Mouse (Mus musculus) heart, postnatal 0 days (tissue): ENCODE results near the gene Gm42906. TPM values are rescaled to one million over a fixed set of nuclear protein-coding genes. Genes with fewer than 3 reads are reported as not detected.

Source experiments
- ATAC-seq: fragments of 200-750 bp; cut with Nextera tagmentation; 2 replicates; pipeline ENCODE4 v1.8.0; 2017; ENCODE audit warnings: low read depth, moderate number of reproducible peaks, moderate library complexity; ENCODE audit not compliant: insufficient read depth
- DNase-seq: peaks from one replicate; pipeline ENCODE4 v3.0.0-alpha.2; 2016; ENCODE audit warnings: low spot score
- H3K27ac ChIP-seq: fragments of 300-500 bp; sonication (generic); 2 replicates; pipeline ENCODE4 v1.5.1; 2014; ENCODE audit warnings: low read depth, mild to moderate bottlenecking
- H3K27me3 ChIP-seq: fragments of 300-500 bp; sonication (generic); 2 replicates; pipeline ENCODE4 v1.6.1; 2014; ENCODE audit warnings: low read length, mixed read lengths; ENCODE audit not compliant: control insufficient read depth, insufficient read depth
- H3K36me3 ChIP-seq: fragments of 300-500 bp; sonication (generic); replicated peaks from 2 replicates; pipeline ENCODE4 v1.6.1; 2014; ENCODE audit warnings: low read length, mixed read lengths; ENCODE audit not compliant: control insufficient read depth, insufficient read depth
- H3K4me1 ChIP-seq: fragments of 300-500 bp; sonication (generic); 2 replicates; pipeline ENCODE4 v1.6.1; 2014; ENCODE audit warnings: antibody characterized with exemption; ENCODE audit not compliant: control insufficient read depth, insufficient read depth
- H3K4me2 ChIP-seq: fragments of 300-500 bp; sonication (generic); 2 replicates; pipeline ENCODE4 v1.6.1; 2014; ENCODE audit warnings: low read depth, mild to moderate bottlenecking, low read length, moderate library complexity
- H3K4me3 ChIP-seq: fragments of 300-500 bp; sonication (generic); 2 replicates; pipeline ENCODE4 v1.5.1; 2014; ENCODE audit warnings: low read depth, low read length
- H3K9ac ChIP-seq: fragments of 300-500 bp; sonication (generic); replicated peaks from 2 replicates; pipeline ENCODE4 v1.6.1; 2014; ENCODE audit warnings: low read depth, low read length, mixed read lengths
- H3K9me3 ChIP-seq: fragments of 300-500 bp; sonication (generic); replicated peaks from 2 replicates; pipeline ENCODE4 v1.6.1; 2016; ENCODE audit warnings: low read length; ENCODE audit not compliant: control insufficient read depth
- CTCF ChIP-seq: IDR thresholded peaks from 2 replicates; pipeline ENCODE4 v1.5.1; 2016; ENCODE audit warnings: antibody characterized with exemption, control low read depth, low read depth
- EP300 ChIP-seq: IDR thresholded peaks from 2 replicates; pipeline ENCODE4 v1.6.1; 2016; ENCODE audit warnings: antibody characterized with exemption, low read depth
- WGBS: fragments of 180-500 bp; shearing (Covaris S2); extraction: QIAGEN DNeasy Blood & Tissue Kit; methylation state at CpG from one replicate; pipeline ENCODE4 v1.1.7; 2014; 5-methylcytosine and 5-hydroxymethylcytosine counted together
- polyA plus RNA-seq: library from polyadenylated mRNA; unstranded; fragments of >200 nt; fragmentation: Nextera tagmentation; extraction: Ambion mirVana; gene quantifications from 2 replicates; pipeline ENCODE4 v1.2.1, GENCODE M21; 2015
- total RNA-seq: library from RNA; depleted of rRNA; stranded (reverse); fragments of >200 nt; gene quantifications from 2 replicates; pipeline ENCODE4 v1.2.3, GENCODE M21; 2014; ENCODE audit warnings: low replicate concordance

Gene Gm42906
- total and polyA plus RNA-seq, 2 experiments from 2014 or later, result not detected

GRCm38 (mm10) chr5:151108291-151108897, 319.6 kb downstream of the Gm42906 start:
- Histone ChIP-seq H3K9me3 (no peaks in the 10 kb centered on the region), H3K4me2 (peak overlapping the region; percentile 46), H3K4me1 (peaks cover 11% of the 10 kb centered on the region), H3K9ac (0 out of 2 replicates have a peak overlapping the region, but pooled peaks have one; percentile 19), H3K27me3 (no peaks in the 10 kb centered on the region), H3K36me3 (no peaks in the 10 kb centered on the region), H3K4me3 (peak overlapping the region; percentile 21), H3K27ac (peak overlapping the region; percentile 58; the same call in 1 of the 2 replicates)
- WGBS, result 47% methylated on average over 19 of the region's 19 CpGs
- DNase-seq (no peak), ATAC-seq (no peak)
- no peak for TF ChIP-seq CTCF
- TF ChIP-seq EP300, result no peak

- no peak overlapping the region for H3K9ac ChIP-seq
- H3K27ac ChIP-seq, result no peak overlapping the region
- no peaks in the 10 kb centered on the region for H3K27me3 ChIP-seq
- peaks cover 11% of the 10 kb centered on the region for H3K4me1 ChIP-seq
- no peak for TF ChIP-seq EP300
- TF ChIP-seq CTCF, result no peak
- H3K36me3 ChIP-seq, result no peaks in the 10 kb centered on the region
- DNase-seq, result no peak
- no peaks in the 10 kb centered on the region for H3K9me3 ChIP-seq
- no peak overlapping the region for H3K4me2 ChIP-seq
- H3K4me3 ChIP-seq, result no peak overlapping the region
- ATAC-seq, result no peak
- WGBS, result 87% methylated on average over 3 of the region's 3 CpGs
These were observed 321.1 kb downstream of the Gm42906 start for GRCm38 (mm10) chr5:151106841-151107240.

- Histone ChIP-seq H3K27me3 (no peaks in the 10 kb centered on the region), H3K27ac (no peak overlapping the region), H3K9ac (no peak overlapping the region), H3K4me3 (no peak overlapping the region), H3K9me3 (no peaks in the 10 kb centered on the region), H3K36me3 (no peaks in the 10 kb centered on the region), H3K4me1 (peaks cover 11% of the 10 kb centered on the region), H3K4me2 (no peak overlapping the region)
- TF ChIP-seq EP300, result no peak
- no peak for TF ChIP-seq CTCF
- ATAC-seq (no peak), DNase-seq (no peak)
- 71% methylated on average over 10 of the region's 10 CpGs for WGBS
These were observed 322.6 kb downstream of the Gm42906 start for GRCm38 (mm10) chr5:151105054-151105971.

GRCm38 (mm10) chr5:151104354-151105053, 323.5 kb downstream of the Gm42906 start:
- 46% methylated on average over 9 of the region's 9 CpGs for WGBS
- H3K9ac ChIP-seq, result no peak overlapping the region

GRCm38 (mm10) chr5:151103284-151103683, 324.7 kb downstream of the Gm42906 start:
- ATAC-seq, result no peak
- Histone ChIP-seq H3K4me2 (no peak overlapping the region), H3K4me3 (no peak overlapping the region), H3K27ac (no peak overlapping the region), H3K4me1 (peaks cover 11% of the 10 kb centered on the region), H3K27me3 (no peaks in the 10 kb centered on the region), H3K36me3 (no peaks in the 10 kb centered on the region), H3K9me3 (no peaks in the 10 kb centered on the region), H3K9ac (no peak overlapping the region)
- DNase-seq, result no peak
- 60% methylated on average over 4 of the region's 4 CpGs for WGBS
- no peak for TF ChIP-seq CTCF
- TF ChIP-seq EP300, result no peak

More at GRCm38 (mm10) chr5:151104354-151105053, 323.5 kb downstream of the Gm42906 start:
- peaks cover 11% of the 10 kb centered on the region for H3K4me1 ChIP-seq
- no peak overlapping the region for H3K4me2 ChIP-seq
- ATAC-seq (no peak; the same call in 1 of the 2 replicates), DNase-seq (no peak)
- H3K4me3 ChIP-seq, result no peak overlapping the region
- TF ChIP-seq EP300, result no peak
- no peak for TF ChIP-seq CTCF
- no peaks in the 10 kb centered on the region for H3K27me3 ChIP-seq
- H3K27ac ChIP-seq, result no peak overlapping the region
- H3K36me3 ChIP-seq, result no peaks in the 10 kb centered on the region
- no peaks in the 10 kb centered on the region for H3K9me3 ChIP-seq
